Mouse (Mus musculus) forebrain, embryonic 11.5 days (tissue): ENCODE data around the gene B4galnt3. TPM values are rescaled to one million over a fixed set of nuclear protein-coding genes. Genes with fewer than 3 reads are reported as not detected.
A peak's percentile ranks its signal among the peaks of the same experiment; 100 is the strongest.

Source experiments
- ATAC-seq: fragments of 200-750 bp; cut with Nextera tagmentation; replicated peaks from 2 replicates; pipeline ENCODE4 v1.8.0; 2017; ENCODE audit warnings: moderate TSS enrichment; ENCODE audit not compliant: low FRiP score
- DNase-seq: peaks from one replicate; pipeline ENCODE4 v3.0.0-alpha.2; 2017; ENCODE audit warnings: low spot score
- H3K27ac ChIP-seq: fragments of 300-500 bp; sonication (generic); 2 replicates; pipeline ENCODE4 v1.5.1; 2014; ENCODE audit warnings: low read depth, low read length
- H3K27me3 ChIP-seq: fragments of 300-500 bp; sonication (generic); 2 replicates; pipeline ENCODE4 v1.6.1; 2014; ENCODE audit warnings: mild to moderate bottlenecking, low read length, mixed read lengths; ENCODE audit not compliant: control insufficient read depth, insufficient read depth
- H3K36me3 ChIP-seq: fragments of 300-500 bp; sonication (generic); 2 replicates; pipeline ENCODE4 v1.6.1; 2014; ENCODE audit warnings: mild to moderate bottlenecking, low read length, moderate library complexity, mixed read lengths; ENCODE audit not compliant: control insufficient read depth, insufficient read depth
- H3K4me1 ChIP-seq: fragments of 300-500 bp; sonication (generic); replicated peaks from 2 replicates; pipeline ENCODE4 v1.6.1; 2014; ENCODE audit warnings: low read length, mixed read lengths; ENCODE audit not compliant: control insufficient read depth, insufficient read depth
- H3K4me2 ChIP-seq: fragments of 300-500 bp; sonication (generic); 2 replicates; pipeline ENCODE4 v1.6.1; 2014; ENCODE audit warnings: low read depth, mild to moderate bottlenecking, low read length, moderate library complexity, mixed read lengths; ENCODE audit not compliant: severe bottlenecking
- H3K4me3 ChIP-seq: fragments of 300-500 bp; sonication (generic); 2 replicates; pipeline ENCODE4 v1.5.1; 2014; ENCODE audit warnings: low read depth, low read length
- H3K9ac ChIP-seq: fragments of 300-500 bp; sonication (generic); 2 replicates; pipeline ENCODE4 v1.6.1; 2014; ENCODE audit warnings: low read length
- H3K9me3 ChIP-seq: fragments of 300-500 bp; sonication (generic); 2 replicates; pipeline ENCODE4 v1.6.1; 2016; ENCODE audit warnings: low read length, mixed read lengths; ENCODE audit not compliant: control insufficient read depth
- WGBS: fragments of 180-500 bp; shearing (Covaris S2); extraction: QIAGEN DNeasy Blood & Tissue Kit; methylation state at CpG from one replicate; pipeline ENCODE4 v1.1.7; 2014; 5-methylcytosine and 5-hydroxymethylcytosine counted together
- polyA plus RNA-seq: library from polyadenylated mRNA; unstranded; fragments of >200 nt; fragmentation: Nextera tagmentation; extraction: Ambion mirVana; gene quantifications from 2 replicates; pipeline ENCODE4 v1.2.1, GENCODE M21; 2014

B4galnt3 gene
- polyA plus RNA-seq, 1 experiment from 2014 or later, result not detected

DNA sequence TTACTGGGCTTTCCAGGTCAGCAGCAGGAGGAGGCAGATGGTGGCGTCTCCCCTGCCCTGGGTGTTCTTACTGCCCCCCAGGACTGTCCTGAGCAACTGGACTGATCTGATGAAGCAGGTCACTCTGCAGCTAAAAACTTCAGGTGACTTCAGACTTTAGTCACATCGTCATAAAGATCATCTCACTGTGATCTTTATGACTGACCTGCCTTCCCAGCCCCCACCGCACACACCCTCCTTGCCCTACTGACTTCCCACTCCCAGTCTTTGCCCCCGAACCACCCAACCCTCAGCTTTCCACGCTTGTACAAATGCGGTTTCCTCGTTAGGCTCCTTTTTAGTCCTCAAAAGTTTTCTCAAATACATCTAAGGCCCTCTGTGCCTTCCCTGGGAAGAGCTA lies 67.3 kb downstream of the B4galnt3 start:
- Histone ChIP-seq H3K27me3 (no peaks in the 10 kb centered on the region), H3K36me3 (no peaks in the 10 kb centered on the region), H3K9me3 (no peaks in the 10 kb centered on the region), H3K4me1 (no peaks in the 10 kb centered on the region), H3K4me3 (no peak overlapping the region), H3K9ac (no peak overlapping the region), H3K4me2 (no peak overlapping the region), H3K27ac (no peak overlapping the region)
- WGBS, result 84% methylated on average over 7 of the region's 7 CpGs
- DNase-seq (no peak), ATAC-seq (no peak)

DNA sequence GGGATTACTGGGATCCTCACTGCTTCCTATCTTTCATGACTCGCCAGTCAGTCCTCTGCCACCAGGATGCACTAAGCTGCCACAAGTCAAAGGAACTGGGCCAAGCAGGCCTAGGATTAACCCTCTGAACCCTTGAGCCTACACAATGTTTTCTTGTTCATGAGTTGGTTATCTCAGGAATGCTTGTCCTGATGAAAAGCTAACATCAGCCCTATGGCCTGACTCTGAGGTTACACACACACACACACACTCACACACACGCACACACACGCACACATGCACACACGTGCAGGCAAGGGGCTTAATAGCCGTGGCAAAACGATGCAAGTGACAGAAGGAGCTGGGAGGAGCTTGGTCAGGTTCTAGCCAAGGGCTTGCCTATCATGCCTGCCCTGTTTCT lies 69.0 kb downstream of the B4galnt3 start:
- H3K4me3 ChIP-seq, result no peak overlapping the region
- ATAC-seq (no peak), DNase-seq (no peak)
- no peaks in the 10 kb centered on the region for H3K27me3 ChIP-seq
- no peak overlapping the region for H3K4me2 ChIP-seq
- WGBS, result 73% methylated on average over 6 of the region's 6 CpGs
- H3K9ac ChIP-seq, result no peak overlapping the region
- H3K36me3 ChIP-seq, result no peaks in the 10 kb centered on the region
- no peak overlapping the region for H3K27ac ChIP-seq
- no peaks in the 10 kb centered on the region for H3K9me3 ChIP-seq
- H3K4me1 ChIP-seq, result no peaks in the 10 kb centered on the region

DNA sequence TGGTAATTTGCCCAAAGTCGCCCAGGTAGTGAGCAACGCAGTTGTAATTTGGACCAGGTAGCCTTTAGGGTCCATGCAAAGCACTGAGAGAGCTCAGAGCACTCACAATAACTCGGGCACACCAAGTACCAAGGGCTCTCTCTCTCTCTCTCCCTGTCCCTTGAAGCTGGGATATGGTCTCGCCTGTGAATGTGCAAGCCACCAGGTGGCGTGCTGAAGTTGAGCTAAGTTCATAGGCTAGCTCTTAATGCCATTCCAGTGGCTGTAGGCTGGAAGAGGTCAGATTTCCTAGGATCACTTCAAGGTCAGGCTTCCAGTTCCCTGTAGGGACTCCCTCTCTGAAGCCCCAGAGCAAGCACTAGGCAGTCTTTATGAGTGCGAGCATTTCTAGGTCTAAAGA lies 71.7 kb downstream of the B4galnt3 start:
- H3K9ac ChIP-seq, result no peak overlapping the region
- DNase-seq (no peak), ATAC-seq (no peak)
- no peaks in the 10 kb centered on the region for H3K9me3 ChIP-seq
- 26% methylated on average over 6 of the region's 6 CpGs for WGBS
- H3K27me3 ChIP-seq, result no peaks in the 10 kb centered on the region
- H3K4me1 ChIP-seq, result no peaks in the 10 kb centered on the region
- no peak overlapping the region for H3K4me2 ChIP-seq
- no peaks in the 10 kb centered on the region for H3K36me3 ChIP-seq
- no peak overlapping the region for H3K27ac ChIP-seq
- H3K4me3 ChIP-seq, result no peak overlapping the region

DNA sequence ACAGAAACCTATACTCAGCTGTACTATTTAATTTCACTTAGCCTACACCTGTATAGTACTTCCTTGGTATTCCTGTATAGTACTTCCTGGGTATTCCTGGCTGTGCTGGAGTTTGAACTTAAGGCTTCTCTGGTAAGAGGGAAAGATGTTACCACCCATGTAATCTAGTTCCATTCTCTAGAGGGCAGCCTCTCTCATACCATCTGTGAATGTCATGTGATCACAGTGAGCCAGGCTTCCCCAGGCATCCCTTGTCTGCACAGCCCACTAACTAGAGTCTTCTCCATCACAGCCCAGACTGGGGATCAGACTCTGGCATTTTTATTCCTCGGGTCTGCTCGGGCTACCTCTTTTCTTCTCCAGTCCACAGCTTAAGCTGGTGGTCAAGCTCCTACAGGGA lies 75.1 kb downstream of the B4galnt3 start:
- WGBS, result 86% methylated on average over 2 of the region's 2 CpGs

DNA sequence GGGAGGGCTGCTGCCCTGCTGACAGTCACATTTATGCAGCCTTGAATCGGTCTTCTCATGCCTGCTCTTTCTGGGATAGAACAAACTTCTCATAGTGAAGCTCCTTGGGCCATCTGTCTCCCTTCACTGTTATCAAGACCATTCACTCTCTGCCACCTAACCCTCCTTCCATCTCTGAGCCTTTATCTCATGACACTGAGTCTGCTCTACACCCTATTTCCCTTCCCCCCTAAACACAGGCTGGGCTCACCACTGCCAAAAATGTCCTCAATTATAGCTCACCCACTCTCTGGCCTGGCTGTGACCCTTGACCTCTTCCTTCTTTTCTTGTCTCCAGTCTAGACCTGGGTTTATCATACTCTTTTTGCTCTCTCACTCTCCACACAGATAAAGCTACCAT lies 77.7 kb downstream of the B4galnt3 start:
- no peak overlapping the region for H3K9ac ChIP-seq
- no peaks in the 10 kb centered on the region for H3K4me1 ChIP-seq
- no peaks in the 10 kb centered on the region for H3K9me3 ChIP-seq
- H3K27me3 ChIP-seq, result no peaks in the 10 kb centered on the region
- 94% methylated on average over 1 of the region's 1 CpGs for WGBS
- H3K27ac ChIP-seq, result no peak overlapping the region
- ATAC-seq (no peak), DNase-seq (no peak)
- H3K36me3 ChIP-seq, result no peaks in the 10 kb centered on the region
- no peak overlapping the region for H3K4me3 ChIP-seq
- H3K4me2 ChIP-seq, result no peak overlapping the region

More for the DNA sequence above, 75.1 kb downstream of the B4galnt3 start:
- H3K4me2 ChIP-seq, result no peak overlapping the region
- no peak for ATAC-seq
- no peak overlapping the region for H3K9ac ChIP-seq
- no peak overlapping the region for H3K27ac ChIP-seq
- no peaks in the 10 kb centered on the region for H3K9me3 ChIP-seq
- no peaks in the 10 kb centered on the region for H3K36me3 ChIP-seq
- no peaks in the 10 kb centered on the region for H3K4me1 ChIP-seq
- H3K4me3 ChIP-seq, result no peak overlapping the region
- no peak for DNase-seq
- no peaks in the 10 kb centered on the region for H3K27me3 ChIP-seq

DNA sequence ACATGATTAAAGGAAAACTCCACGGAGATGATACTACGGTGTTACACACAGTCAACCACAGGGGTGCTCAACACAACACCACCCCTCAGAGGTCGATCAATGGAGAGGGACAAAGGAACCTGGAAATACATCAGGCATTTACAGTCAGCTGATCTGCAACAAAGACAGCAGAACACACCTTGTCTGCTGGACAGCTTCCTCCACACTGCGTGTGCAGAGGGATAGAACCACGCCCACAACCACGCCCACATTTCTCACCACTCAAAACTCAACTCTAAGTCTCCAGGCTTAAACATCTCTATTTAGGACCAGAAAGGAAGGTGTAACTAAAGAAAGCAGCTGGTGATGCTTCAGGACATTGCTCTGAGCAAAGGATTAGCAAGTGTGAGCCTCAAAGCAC lies 82.8 kb downstream of the B4galnt3 start:
- no peak overlapping the region for H3K27ac ChIP-seq
- ATAC-seq (no peak), DNase-seq (no peak)
- no peak overlapping the region for H3K9ac ChIP-seq
- no peaks in the 10 kb centered on the region for H3K4me1 ChIP-seq
- no peaks in the 10 kb centered on the region for H3K36me3 ChIP-seq
- H3K27me3 ChIP-seq, result no peaks in the 10 kb centered on the region
- no peak overlapping the region for H3K4me2 ChIP-seq
- H3K9me3 ChIP-seq, result no peaks in the 10 kb centered on the region
- 87% methylated on average over 6 of the region's 6 CpGs for WGBS
- H3K4me3 ChIP-seq, result no peak overlapping the region

DNA sequence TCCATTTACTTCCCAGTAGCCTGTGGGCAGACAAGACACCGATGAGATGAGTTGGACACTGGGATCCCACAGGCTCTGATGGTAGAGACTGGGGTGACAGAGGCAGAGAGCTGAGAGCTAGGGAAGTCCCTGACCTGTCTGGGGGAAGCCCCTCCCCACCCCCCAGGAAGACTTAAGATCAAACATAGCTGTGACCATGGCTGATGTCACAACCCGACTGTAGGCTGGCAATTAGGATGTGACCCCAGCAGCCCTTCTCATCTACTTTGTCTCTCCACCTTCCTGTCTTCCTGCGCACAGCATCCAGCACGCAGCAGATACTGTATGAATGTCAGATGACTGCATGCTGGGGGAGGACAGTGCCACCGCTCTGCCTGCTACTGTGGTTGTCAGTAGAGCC lies 87.8 kb downstream of the B4galnt3 start:
- H3K4me1 ChIP-seq, result peaks cover 7% of the 10 kb centered on the region; the same call in 1 of the 2 replicates
- no peak overlapping the region for H3K27ac ChIP-seq
- H3K9me3 ChIP-seq, result no peaks in the 10 kb centered on the region
- no peaks in the 10 kb centered on the region for H3K27me3 ChIP-seq
- no peak for ATAC-seq
- 93% methylated on average over 5 of the region's 5 CpGs for WGBS
- no peak overlapping the region for H3K9ac ChIP-seq
- H3K4me3 ChIP-seq, result no peak overlapping the region
- no peaks in the 10 kb centered on the region for H3K36me3 ChIP-seq
- H3K4me2 ChIP-seq, result no peak overlapping the region
- DNase-seq, result no peak

DNA sequence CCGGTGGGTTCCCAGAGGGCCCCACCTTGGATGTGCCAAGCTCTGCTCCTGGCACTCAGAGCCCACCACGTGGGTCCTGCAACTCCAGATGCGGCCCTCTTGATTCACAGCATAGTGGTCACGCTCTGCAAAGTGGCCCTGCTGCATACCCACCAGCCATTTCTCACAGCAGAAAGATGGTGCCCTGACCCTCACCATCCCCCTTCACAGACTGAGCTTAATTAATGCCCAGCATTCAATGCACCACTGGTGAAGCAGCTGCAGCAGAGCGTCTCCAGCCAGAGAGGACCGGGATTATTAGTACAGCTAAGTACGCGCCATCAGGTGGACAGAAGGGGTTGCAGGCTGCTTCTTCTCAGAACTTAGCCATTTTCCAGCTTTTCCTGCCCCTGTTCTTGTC lies 92.0 kb downstream of the B4galnt3 start:
- peaks cover 7% of the 10 kb centered on the region; the same call in 1 of the 2 replicates for H3K4me1 ChIP-seq
- 59% methylated on average over 8 of the region's 8 CpGs for WGBS
- no peak overlapping the region; the same call in 1 of the 2 replicates for H3K9ac ChIP-seq
- H3K4me3 ChIP-seq, result no peak overlapping the region
- H3K27ac ChIP-seq, result no peak overlapping the region
- H3K9me3 ChIP-seq, result no peaks in the 10 kb centered on the region
- no peaks in the 10 kb centered on the region for H3K27me3 ChIP-seq
- peak; percentile 31 for ATAC-seq
- H3K36me3 ChIP-seq, result no peaks in the 10 kb centered on the region
- no peak for DNase-seq
- H3K4me2 ChIP-seq, result no peak overlapping the region

DNA sequence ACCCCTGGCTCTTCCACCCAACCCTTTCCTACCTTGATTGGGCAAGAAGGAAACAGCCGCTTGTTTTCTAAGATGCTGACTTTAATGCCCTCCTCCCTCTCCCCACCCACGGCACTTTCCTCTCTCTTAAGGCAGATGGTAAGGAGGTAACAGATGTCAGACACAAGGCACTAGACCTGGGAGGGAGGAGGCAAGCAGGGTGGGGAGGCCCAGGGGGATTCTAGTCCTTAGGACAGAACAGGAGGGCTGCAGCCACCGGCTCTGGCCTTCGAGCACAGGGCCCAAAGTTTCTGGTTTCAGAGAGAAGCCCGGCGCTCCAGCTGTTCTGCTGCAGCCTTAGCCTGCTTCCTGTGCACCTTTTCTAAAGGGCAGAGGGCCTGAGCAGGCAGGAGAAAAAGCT lies 92.4 kb downstream of the B4galnt3 start:
- H3K36me3 ChIP-seq, result no peaks in the 10 kb centered on the region
- no peak overlapping the region for H3K9ac ChIP-seq
- WGBS, result 54% methylated on average over 6 of the region's 6 CpGs
- peaks cover 7% of the 10 kb centered on the region; the same call in 1 of the 2 replicates for H3K4me1 ChIP-seq
- no peak for ATAC-seq
- no peak for DNase-seq
- H3K4me2 ChIP-seq, result no peak overlapping the region
- H3K27ac ChIP-seq, result no peak overlapping the region
- no peaks in the 10 kb centered on the region for H3K9me3 ChIP-seq
- H3K27me3 ChIP-seq, result no peaks in the 10 kb centered on the region
- no peak overlapping the region for H3K4me3 ChIP-seq
